Mouse (Mus musculus): ENCODE results near the gene Cntnap1. TPM values are rescaled to one million over a fixed set of nuclear protein-coding genes. Genes with fewer than 3 reads are reported as not detected.
"Not testable (repeated sequence)": the region's sequence is repeated elsewhere in the genome, so short reads cannot be mapped to it uniquely, and the experiment has no call there.

Gene Cntnap1
- polyA plus RNA-seq, 1 experiment from 2014 or later: 0.50 TPM

DNA sequence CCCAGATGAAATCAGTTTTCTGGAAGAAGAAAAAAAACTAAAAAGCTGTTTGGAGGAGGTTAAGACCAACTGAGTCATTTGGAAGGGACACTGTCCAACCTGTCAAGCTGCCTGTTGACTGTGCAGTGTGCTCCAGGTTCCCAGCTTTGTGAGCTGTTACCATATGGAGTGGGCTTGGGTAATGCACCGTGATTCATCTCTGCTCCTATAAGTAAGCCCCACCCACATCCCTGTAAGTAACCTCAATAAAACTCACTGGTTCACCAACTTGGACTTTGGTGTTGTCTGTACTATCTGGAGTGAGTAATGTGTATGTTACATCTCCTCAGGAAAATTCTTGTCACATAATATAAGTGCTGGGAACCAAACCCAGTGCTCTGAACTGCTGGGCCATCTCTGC lies 17.5 kb upstream of the Cntnap1 start:
- no peak for ATAC-seq (replicated peaks; ENCODE audit: insufficient number of reproducible peaks, insufficient read depth, low FRiP score, low read depth)
- Histone ChIP-seq H3K4me1 (replicated peaks) (peaks cover 23% of the 10 kb centered on the region), H3K4me2 (no peak overlapping the region), H3K9ac (no peak overlapping the region), H3K4me3 (no peak overlapping the region), H3K36me3 (no peaks in the 10 kb centered on the region), H3K9me3 (replicated peaks) (no peaks in the 10 kb centered on the region), H3K27ac (no peak overlapping the region), H3K27me3 (no peaks in the 10 kb centered on the region)
- 73% methylated on average over 1 of the region's 1 CpGs for WGBS

- Histone ChIP-seq H3K27me3 (no peaks in the 10 kb centered on the region), H3K9me3 (replicated peaks) (no peaks in the 10 kb centered on the region), H3K4me3 (no peak overlapping the region), H3K36me3 (no peaks in the 10 kb centered on the region), H3K27ac (no peak overlapping the region), H3K9ac (no peak overlapping the region), H3K4me2 (no peak overlapping the region), H3K4me1 (replicated peaks) (peaks cover 12% of the 10 kb centered on the region)
- no peak for ATAC-seq (replicated peaks; ENCODE audit: insufficient number of reproducible peaks, insufficient read depth, low FRiP score, low read depth)
Measured at GRCm38 (mm10) chr11:101154648-101155047, 15.7 kb upstream of the Cntnap1 start.

DNA sequence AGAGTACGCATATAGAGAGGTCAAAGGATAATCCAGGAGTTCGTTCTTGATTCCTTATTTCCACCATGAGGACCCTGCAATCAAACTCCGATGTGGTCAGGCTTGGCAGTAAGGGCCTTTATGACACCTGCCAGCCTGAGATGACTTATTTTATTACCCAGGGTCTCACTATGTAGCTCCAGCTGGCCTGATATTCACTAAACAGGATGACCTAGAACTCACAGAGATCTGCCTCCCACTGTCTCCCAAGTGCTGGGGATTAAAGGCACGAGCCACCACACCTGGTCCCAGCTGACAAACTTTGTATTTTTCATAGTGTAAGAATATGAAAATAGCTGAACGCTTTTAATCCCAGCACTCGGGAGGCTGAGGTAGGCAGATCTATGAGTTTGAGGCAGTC lies 15.2 kb upstream of the Cntnap1 start:
- no peak overlapping the region for H3K27ac ChIP-seq
- peaks cover 10% of the 10 kb centered on the region for H3K4me1 ChIP-seq (replicated peaks)
- ATAC-seq (replicated peaks; ENCODE audit: insufficient number of reproducible peaks, insufficient read depth, low FRiP score, low read depth): no peak
- 74% methylated on average over 6 of the region's 6 CpGs for WGBS
- peak overlapping the region; percentile 76; the same call in 1 of the 2 replicates for H3K4me2 ChIP-seq
- H3K4me3 ChIP-seq: no peak overlapping the region
- no peaks in the 10 kb centered on the region for H3K36me3 ChIP-seq
- H3K9me3 ChIP-seq (replicated peaks): no peaks in the 10 kb centered on the region
- no peak overlapping the region for H3K9ac ChIP-seq
- H3K27me3 ChIP-seq: no peaks in the 10 kb centered on the region

- Histone ChIP-seq H3K4me2 (peak within 1 kb of the TSS; percentile 76), H3K9me3 (replicated peaks) (no peaks in the 10 kb centered on the region), H3K36me3 (no peaks in the 10 kb centered on the region), H3K27ac (0 out of 2 replicates have a peak within 1 kb of the TSS, but pooled peaks have one; percentile 45), H3K27me3 (no peaks in the 10 kb centered on the region), H3K9ac (peak within 1 kb of the TSS; percentile 42), H3K4me1 (replicated peaks) (peaks cover 10% of the 10 kb centered on the region), H3K4me3 (peak within 1 kb of the TSS; percentile 45)
- peak; percentile 77 for ATAC-seq (replicated peaks; ENCODE audit: insufficient number of reproducible peaks, insufficient read depth, low FRiP score, low read depth)
- WGBS: 1% methylated on average over 36 of the region's 36 CpGs
Measured at GRCm38 (mm10) chr11:101155728-101156371, 14.5 kb upstream of the Cntnap1 start, which contains the start of gene Tubg2. Gene Tubg2 (plus strand): TSS chr11:101155907.

GRCm38 (mm10) chr11:101160151-101160550 lies 10.2 kb upstream of the Cntnap1 start:
- WGBS: 68% methylated on average over 8 of the region's 10 CpGs
- H3K36me3 ChIP-seq: peaks cover 26% of the 10 kb centered on the region
- H3K27me3 ChIP-seq: peaks cover 19% of the 10 kb centered on the region
- H3K4me2 ChIP-seq; H3K9ac ChIP-seq; H3K27ac ChIP-seq; ATAC-seq (replicated peaks; ENCODE audit: insufficient number of reproducible peaks, insufficient read depth, low FRiP score, low read depth); H3K9me3 ChIP-seq (replicated peaks); H3K4me3 ChIP-seq: not testable (repeated sequence)
- peaks cover 28% of the 10 kb centered on the region for H3K4me1 ChIP-seq (replicated peaks)

DNA sequence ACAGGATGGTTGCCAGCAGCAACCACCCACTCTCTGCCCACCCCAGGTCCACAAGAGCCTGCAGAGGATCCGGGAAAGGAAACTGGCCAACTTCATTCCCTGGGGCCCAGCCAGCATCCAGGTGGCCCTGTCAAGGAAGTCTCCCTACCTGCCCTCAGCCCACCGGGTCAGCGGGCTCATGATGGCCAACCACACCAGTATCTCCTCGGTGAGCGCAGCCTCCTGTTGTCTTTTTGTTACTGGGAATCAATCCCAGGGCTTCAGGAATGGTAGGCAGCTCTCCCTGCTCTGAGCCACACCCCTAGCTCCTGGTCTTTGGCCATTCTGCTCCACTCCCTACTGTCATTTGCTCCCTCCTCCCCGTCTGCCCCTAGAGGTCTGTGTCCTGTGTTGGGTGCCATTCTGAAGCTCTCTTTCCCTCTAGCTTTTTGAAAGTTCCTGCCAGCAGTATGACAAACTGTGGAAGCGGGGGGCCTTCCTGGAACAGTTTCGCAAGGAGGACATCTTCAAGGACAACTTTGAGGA lies 9.3 kb upstream of the Cntnap1 start:
- not testable (repeated sequence) for H3K4me3 ChIP-seq; H3K9me3 ChIP-seq (replicated peaks); H3K9ac ChIP-seq; ATAC-seq (replicated peaks; ENCODE audit: insufficient number of reproducible peaks, insufficient read depth, low FRiP score, low read depth); H3K4me2 ChIP-seq; H3K27ac ChIP-seq
- 72% methylated on average over 8 of the region's 8 CpGs for WGBS
- Histone ChIP-seq H3K36me3 (peaks cover 33% of the 10 kb centered on the region), H3K4me1 (replicated peaks) (peaks cover 21% of the 10 kb centered on the region), H3K27me3 (peaks cover 25% of the 10 kb centered on the region)

DNA sequence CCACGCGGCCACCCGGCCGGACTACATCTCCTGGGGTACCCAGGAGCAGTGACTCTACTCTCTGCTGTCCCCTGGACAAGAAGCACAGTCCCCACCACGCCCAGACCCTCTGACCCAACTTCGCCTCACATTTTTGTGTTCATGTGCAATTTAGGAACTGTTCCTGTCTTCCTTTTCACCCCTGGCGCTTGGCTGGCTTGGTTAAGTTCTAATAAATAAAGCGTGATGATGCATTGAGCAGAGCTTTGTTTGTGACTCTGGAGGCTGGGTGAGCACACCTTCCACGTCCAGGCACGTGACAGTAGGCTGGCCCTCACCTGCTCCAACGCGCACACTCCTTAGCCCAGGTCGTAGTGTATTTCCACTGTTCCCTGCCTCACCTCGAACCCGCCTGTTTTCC lies 8.8 kb upstream of the Cntnap1 start:
- ATAC-seq (replicated peaks; ENCODE audit: insufficient number of reproducible peaks, insufficient read depth, low FRiP score, low read depth): no peak
- Histone ChIP-seq H3K9me3 (replicated peaks) (no peaks in the 10 kb centered on the region), H3K27me3 (peaks cover 30% of the 10 kb centered on the region), H3K4me3 (no peak overlapping the region), H3K27ac (no peak overlapping the region), H3K4me2 (no peak overlapping the region), H3K9ac (no peak overlapping the region), H3K36me3 (peaks cover 38% of the 10 kb centered on the region), H3K4me1 (replicated peaks) (peaks cover 18% of the 10 kb centered on the region)
- 87% methylated on average over 15 of the region's 15 CpGs for WGBS

- Histone ChIP-seq H3K27ac (no peak overlapping the region), H3K9me3 (replicated peaks) (no peaks in the 10 kb centered on the region), H3K36me3 (peaks cover 46% of the 10 kb centered on the region), H3K27me3 (peaks cover 37% of the 10 kb centered on the region), H3K4me1 (replicated peaks) (peaks cover 18% of the 10 kb centered on the region), H3K4me2 (no peak overlapping the region), H3K9ac (no peak overlapping the region), H3K4me3 (no peak overlapping the region)
- no peak for ATAC-seq (replicated peaks; ENCODE audit: insufficient number of reproducible peaks, insufficient read depth, low FRiP score, low read depth)
- 58% methylated on average over 5 of the region's 5 CpGs for WGBS
Measured at GRCm38 (mm10) chr11:101162301-101162700, 8.0 kb upstream of the Cntnap1 start.

GRCm38 (mm10) chr11:101162772-101163171 lies 7.6 kb upstream of the Cntnap1 start:
- Histone ChIP-seq H3K9ac (no peak overlapping the region), H3K9me3 (replicated peaks) (no peaks in the 10 kb centered on the region), H3K27ac (no peak overlapping the region), H3K4me1 (replicated peaks) (peaks cover 18% of the 10 kb centered on the region), H3K27me3 (peaks cover 42% of the 10 kb centered on the region), H3K4me2 (no peak overlapping the region), H3K36me3 (peaks cover 50% of the 10 kb centered on the region), H3K4me3 (no peak overlapping the region)
- no peak for ATAC-seq (replicated peaks; ENCODE audit: insufficient number of reproducible peaks, insufficient read depth, low FRiP score, low read depth)
- WGBS: 68% methylated on average over 5 of the region's 5 CpGs

- H3K27me3 ChIP-seq: peaks cover 42% of the 10 kb centered on the region
- peaks cover 54% of the 10 kb centered on the region for H3K36me3 ChIP-seq
- no peak overlapping the region for H3K9ac ChIP-seq
- no peaks in the 10 kb centered on the region for H3K9me3 ChIP-seq (replicated peaks)
- peak overlapping the region; percentile 33 for H3K4me3 ChIP-seq
- H3K4me2 ChIP-seq: peak overlapping the region; percentile 53
- H3K27ac ChIP-seq: no peak overlapping the region
- ATAC-seq (replicated peaks; ENCODE audit: insufficient number of reproducible peaks, insufficient read depth, low FRiP score, low read depth): no peak
- 46% methylated on average over 49 of the region's 49 CpGs for WGBS
- H3K4me1 ChIP-seq (replicated peaks): peaks cover 24% of the 10 kb centered on the region
Measured at GRCm38 (mm10) chr11:101163476-101164350, 6.6 kb upstream of the Cntnap1 start.

- H3K9ac ChIP-seq: no peak overlapping the region
- no peaks in the 10 kb centered on the region for H3K9me3 ChIP-seq (replicated peaks)
- WGBS: 29% methylated on average over 21 of the region's 21 CpGs
- H3K36me3 ChIP-seq: peaks cover 54% of the 10 kb centered on the region
- peak overlapping the region; percentile 53 for H3K4me2 ChIP-seq
- H3K27ac ChIP-seq: no peak overlapping the region
- no peak for ATAC-seq (replicated peaks; ENCODE audit: insufficient number of reproducible peaks, insufficient read depth, low FRiP score, low read depth)
- H3K27me3 ChIP-seq: peaks cover 42% of the 10 kb centered on the region
- peak overlapping the region; percentile 33 for H3K4me3 ChIP-seq
- H3K4me1 ChIP-seq (replicated peaks): peaks cover 30% of the 10 kb centered on the region
Measured at GRCm38 (mm10) chr11:101164351-101164665, 6.0 kb upstream of the Cntnap1 start.

All from heart, embryonic 15.5 days (tissue).